Mouse (Mus musculus) kidney, embryonic 15.5 days (tissue): ENCODE results near the gene Mrm2. TPM values are rescaled to one million over a fixed set of nuclear protein-coding genes. Genes with fewer than 3 reads are reported as not detected.
A peak's percentile ranks its signal among the peaks of the same experiment; 100 is the strongest.

Experiments used
- ATAC-seq: fragments of 200-750 bp; cut with Nextera tagmentation; replicated peaks from 2 replicates; pipeline ENCODE4 v1.8.0; 2017; ENCODE audit warnings: moderate TSS enrichment; ENCODE audit not compliant: low FRiP score
- H3K27ac ChIP-seq: fragments of 300-500 bp; sonication (generic); 2 replicates; pipeline ENCODE4 v1.5.1; 2015; ENCODE audit warnings: mild to moderate bottlenecking, inconsistent platforms
- H3K27me3 ChIP-seq: fragments of 300-500 bp; sonication (generic); 2 replicates; pipeline ENCODE4 v1.6.1; 2015; ENCODE audit warnings: inconsistent platforms
- H3K36me3 ChIP-seq: fragments of 300-500 bp; sonication (generic); 2 replicates; pipeline ENCODE4 v1.6.1; 2015; ENCODE audit warnings: inconsistent platforms
- H3K4me1 ChIP-seq: fragments of 300-500 bp; sonication (generic); 2 replicates; pipeline ENCODE4 v1.6.1; 2015; ENCODE audit warnings: inconsistent platforms
- H3K4me2 ChIP-seq: fragments of 300-500 bp; sonication (generic); 2 replicates; pipeline ENCODE4 v1.6.1; 2015; ENCODE audit warnings: moderate library complexity, mild to moderate bottlenecking, inconsistent platforms
- H3K4me3 ChIP-seq: fragments of 300-500 bp; sonication (generic); replicated peaks from 2 replicates; pipeline ENCODE4 v1.5.1; 2015; ENCODE audit warnings: mild to moderate bottlenecking, inconsistent platforms
- H3K9ac ChIP-seq: fragments of 300-500 bp; sonication (generic); 2 replicates; pipeline ENCODE4 v1.6.1; 2015; ENCODE audit warnings: mild to moderate bottlenecking, inconsistent platforms
- H3K9me3 ChIP-seq: fragments of 300-500 bp; sonication (generic); replicated peaks from 2 replicates; pipeline ENCODE4 v1.6.1; 2016; ENCODE audit warnings: inconsistent platforms
- WGBS: fragments of 180-500 bp; shearing (Covaris S2); methylation state at CpG from one replicate; pipeline ENCODE4 v1.1.7; 2015; ENCODE audit warnings: mixed read lengths; 5-methylcytosine and 5-hydroxymethylcytosine counted together
- polyA plus RNA-seq: library from polyadenylated mRNA; unstranded; fragments of >200 nt; fragmentation: Nextera tagmentation; extraction: Ambion mirVana; gene quantifications from 2 replicates; pipeline ENCODE4 v1.2.1, GENCODE M21; 2015

The Mrm2 gene
- polyA plus RNA-seq, result 20.0 and 21.0 TPM in 2 replicates

- Histone ChIP-seq H3K9me3 (no peaks in the 10 kb centered on the region), H3K36me3 (peaks cover 42% of the 10 kb centered on the region), H3K4me2 (peak within 1 kb of the TSS; percentile 82), H3K27ac (peak within 1 kb of the TSS; percentile 95), H3K4me3 (peak within 1 kb of the TSS; percentile 74), H3K4me1 (peaks cover 15% of the 10 kb centered on the region), H3K9ac (peak within 1 kb of the TSS; percentile 80), H3K27me3 (no peaks in the 10 kb centered on the region)
- under 1% methylated on average over 39 of the region's 39 CpGs for WGBS
- peak; percentile 88 for ATAC-seq
Measured at GRCm38 (mm10) chr5:140331615-140332512, at the start of gene Mrm2. Gene Mrm2 (minus strand): TSS chr5:140331898.

- H3K27ac ChIP-seq, result no peak overlapping the region
- no peak overlapping the region for H3K4me3 ChIP-seq
- H3K9ac ChIP-seq, result no peak overlapping the region
- H3K9me3 ChIP-seq, result no peaks in the 10 kb centered on the region
- H3K27me3 ChIP-seq, result no peaks in the 10 kb centered on the region
- H3K4me2 ChIP-seq, result no peak overlapping the region
- 82% methylated on average over 7 of the region's 7 CpGs for WGBS
- H3K36me3 ChIP-seq, result no peaks in the 10 kb centered on the region
- no peak for ATAC-seq
- H3K4me1 ChIP-seq, result peaks cover 27% of the 10 kb centered on the region
Measured at GRCm38 (mm10) chr5:140381156-140381555, 49.5 kb upstream of the Mrm2 start.

GRCm38 (mm10) chr5:140379299-140379698 is 47.6 kb upstream of the Mrm2 start:
- no peaks in the 10 kb centered on the region for H3K36me3 ChIP-seq
- H3K4me2 ChIP-seq, result no peak overlapping the region
- no peak overlapping the region for H3K9ac ChIP-seq
- H3K27ac ChIP-seq, result no peak overlapping the region
- no peak overlapping the region for H3K4me3 ChIP-seq
- H3K4me1 ChIP-seq, result peaks cover 32% of the 10 kb centered on the region
- H3K9me3 ChIP-seq, result no peaks in the 10 kb centered on the region
- ATAC-seq, result no peak
- H3K27me3 ChIP-seq, result no peaks in the 10 kb centered on the region
- 68% methylated on average over 6 of the region's 6 CpGs for WGBS

GRCm38 (mm10) chr5:140378121-140378853 is 46.6 kb upstream of the Mrm2 start:
- no peak overlapping the region for H3K4me3 ChIP-seq
- no peak overlapping the region for H3K27ac ChIP-seq
- H3K9ac ChIP-seq, result no peak overlapping the region
- 87% methylated on average over 6 of the region's 6 CpGs for WGBS
- ATAC-seq, result no peak
- H3K9me3 ChIP-seq, result no peaks in the 10 kb centered on the region
- H3K36me3 ChIP-seq, result no peaks in the 10 kb centered on the region
- peaks cover 31% of the 10 kb centered on the region for H3K4me1 ChIP-seq
- H3K4me2 ChIP-seq, result no peak overlapping the region
- no peaks in the 10 kb centered on the region for H3K27me3 ChIP-seq

GRCm38 (mm10) chr5:140375249-140375829 is 43.6 kb upstream of the Mrm2 start:
- Histone ChIP-seq H3K36me3 (no peaks in the 10 kb centered on the region), H3K9ac (no peak overlapping the region), H3K4me3 (no peak overlapping the region), H3K4me2 (no peak overlapping the region), H3K27ac (0 out of 2 replicates have a peak overlapping the region, but pooled peaks have one; percentile 13), H3K9me3 (no peaks in the 10 kb centered on the region), H3K27me3 (no peaks in the 10 kb centered on the region), H3K4me1 (peaks cover 29% of the 10 kb centered on the region; the same call in 1 of the 2 replicates)
- 87% methylated on average over 4 of the region's 4 CpGs for WGBS
- no peak for ATAC-seq

- 22% methylated on average over 3 of the region's 3 CpGs for WGBS
- no peak overlapping the region for H3K4me3 ChIP-seq
- H3K9me3 ChIP-seq, result no peaks in the 10 kb centered on the region
- H3K36me3 ChIP-seq, result no peaks in the 10 kb centered on the region
- H3K4me2 ChIP-seq, result no peak overlapping the region
- H3K27me3 ChIP-seq, result no peaks in the 10 kb centered on the region
- ATAC-seq, result 0 out of 2 replicates have a peak, but pooled peaks have one; percentile 26
- H3K4me1 ChIP-seq, result peaks cover 37% of the 10 kb centered on the region
- H3K27ac ChIP-seq, result no peak overlapping the region
- no peak overlapping the region for H3K9ac ChIP-seq
Measured at GRCm38 (mm10) chr5:140374226-140374625, 42.5 kb upstream of the Mrm2 start.

GRCm38 (mm10) chr5:140373711-140374110 is 42.0 kb upstream of the Mrm2 start:
- Histone ChIP-seq H3K36me3 (no peaks in the 10 kb centered on the region), H3K27me3 (no peaks in the 10 kb centered on the region), H3K9ac (no peak overlapping the region), H3K27ac (no peak overlapping the region), H3K4me3 (no peak overlapping the region), H3K4me1 (peaks cover 35% of the 10 kb centered on the region), H3K9me3 (no peaks in the 10 kb centered on the region), H3K4me2 (no peak overlapping the region)
- WGBS, result 43% methylated on average over 2 of the region's 2 CpGs
- no peak for ATAC-seq

GRCm38 (mm10) chr5:140371671-140372070 is 40.0 kb upstream of the Mrm2 start:
- Histone ChIP-seq H3K36me3 (no peaks in the 10 kb centered on the region), H3K27ac (no peak overlapping the region), H3K4me2 (no peak overlapping the region), H3K4me3 (no peak overlapping the region), H3K9ac (no peak overlapping the region), H3K27me3 (no peaks in the 10 kb centered on the region), H3K4me1 (peaks cover 35% of the 10 kb centered on the region), H3K9me3 (no peaks in the 10 kb centered on the region)
- no peak for ATAC-seq
- 90% methylated on average over 3 of the region's 3 CpGs for WGBS

GRCm38 (mm10) chr5:140370446-140371254 is 39.0 kb upstream of the Mrm2 start:
- Histone ChIP-seq H3K9ac (no peak overlapping the region), H3K4me2 (no peak overlapping the region), H3K9me3 (no peaks in the 10 kb centered on the region), H3K4me1 (peaks cover 35% of the 10 kb centered on the region), H3K27me3 (no peaks in the 10 kb centered on the region), H3K4me3 (no peak overlapping the region), H3K36me3 (no peaks in the 10 kb centered on the region), H3K27ac (0 out of 2 replicates have a peak overlapping the region, but pooled peaks have one; percentile 57)
- WGBS, result 68% methylated on average over 6 of the region's 6 CpGs
- no peak for ATAC-seq

- H3K4me3 ChIP-seq, result no peak overlapping the region
- H3K36me3 ChIP-seq, result no peaks in the 10 kb centered on the region
- ATAC-seq, result no peak
- H3K4me1 ChIP-seq, result peaks cover 28% of the 10 kb centered on the region
- H3K9me3 ChIP-seq, result no peaks in the 10 kb centered on the region
- H3K27me3 ChIP-seq, result no peaks in the 10 kb centered on the region
- peak overlapping the region; percentile 57 for H3K27ac ChIP-seq
- no peak overlapping the region for H3K9ac ChIP-seq
- 37% methylated on average over 2 of the region's 2 CpGs for WGBS
- H3K4me2 ChIP-seq, result no peak overlapping the region
Measured at GRCm38 (mm10) chr5:140369466-140369865, 37.8 kb upstream of the Mrm2 start.

- no peaks in the 10 kb centered on the region for H3K36me3 ChIP-seq
- ATAC-seq, result no peak
- no peak overlapping the region for H3K4me2 ChIP-seq
- H3K9ac ChIP-seq, result no peak overlapping the region
- H3K27me3 ChIP-seq, result no peaks in the 10 kb centered on the region
- H3K4me3 ChIP-seq, result no peak overlapping the region
- H3K27ac ChIP-seq, result peak overlapping the region; percentile 45
- 88% methylated on average over 4 of the region's 4 CpGs for WGBS
- no peaks in the 10 kb centered on the region for H3K9me3 ChIP-seq
- H3K4me1 ChIP-seq, result peaks cover 23% of the 10 kb centered on the region
Measured at GRCm38 (mm10) chr5:140368926-140369325, 37.2 kb upstream of the Mrm2 start.
